Mouse (Mus musculus) kidney, adult 2 months (tissue): ENCODE results near the gene Oas1a. TPM values are rescaled to one million over a fixed set of nuclear protein-coding genes. Genes with fewer than 3 reads are reported as not detected.
"Not testable (repeated sequence)": the region's sequence is repeated elsewhere in the genome, so short reads cannot be mapped to it uniquely, and the experiment has no call there.

Experiments
- DNase-seq: peaks from one replicate; pipeline ENCODE4 v3.0.0; 2021
- H3K27ac ChIP-seq: fragments of 200-500 bp; 2 replicates; pipeline ENCODE4 v1.5.1; 2012; ENCODE audit warnings: low read depth, low read length, control low read depth, inconsistent platforms; ENCODE audit not compliant: insufficient read depth
- H3K27me3 ChIP-seq: fragments of 200-500 bp; replicated peaks from 2 replicates; pipeline ENCODE4 v1.6.1; 2012; ENCODE audit warnings: mild to moderate bottlenecking, moderate library complexity, low read length, inconsistent platforms; ENCODE audit not compliant: control insufficient read depth, insufficient read depth
- H3K36me3 ChIP-seq: fragments of 200-500 bp; 2 replicates; pipeline ENCODE4 v1.6.1; 2012; ENCODE audit warnings: mild to moderate bottlenecking, moderate library complexity, low read length, inconsistent platforms; ENCODE audit not compliant: control insufficient read depth, insufficient read depth
- H3K4me1 ChIP-seq: fragments of 200-500 bp; 2 replicates; pipeline ENCODE4 v1.6.1; 2011; ENCODE audit warnings: low read length; ENCODE audit not compliant: control insufficient read depth, insufficient read depth
- H3K4me3 ChIP-seq: fragments of 200-500 bp; 2 replicates; pipeline ENCODE4 v1.5.1; 2011; ENCODE audit warnings: mild to moderate bottlenecking, low read depth, low read length, control low read depth; ENCODE audit not compliant: insufficient read depth
- CTCF ChIP-seq: fragments of 200-500 bp; conservative IDR thresholded peaks from 2 replicates; pipeline ENCODE4 v1.5.1; 2011; ENCODE audit warnings: low read depth, mild to moderate bottlenecking, control low read depth, low read length, moderate library complexity, mixed read lengths; ENCODE audit not compliant: insufficient read depth, insufficient read length
- POLR2A ChIP-seq: fragments of 200-500 bp; IDR thresholded peaks from one replicate; pipeline ENCODE4 v1.6.1; 2011; ENCODE audit warnings: low read depth, low read length, control low read depth
- WGBS: fragments of 180-500 bp; shearing (Covaris S2); methylation state at CpG from one replicate; pipeline ENCODE4 v1.1.7; 2018; 5-methylcytosine and 5-hydroxymethylcytosine counted together
- polyA plus RNA-seq: library from polyadenylated mRNA; depleted of rRNA; stranded (reverse); fragments of >200 nt; gene quantifications from 2 replicates; pipeline ENCODE4 v1.2.3, GENCODE M21; 2012

Gene Oas1a
- polyA plus RNA-seq, 1 experiment: 7.9 TPM

DNA sequence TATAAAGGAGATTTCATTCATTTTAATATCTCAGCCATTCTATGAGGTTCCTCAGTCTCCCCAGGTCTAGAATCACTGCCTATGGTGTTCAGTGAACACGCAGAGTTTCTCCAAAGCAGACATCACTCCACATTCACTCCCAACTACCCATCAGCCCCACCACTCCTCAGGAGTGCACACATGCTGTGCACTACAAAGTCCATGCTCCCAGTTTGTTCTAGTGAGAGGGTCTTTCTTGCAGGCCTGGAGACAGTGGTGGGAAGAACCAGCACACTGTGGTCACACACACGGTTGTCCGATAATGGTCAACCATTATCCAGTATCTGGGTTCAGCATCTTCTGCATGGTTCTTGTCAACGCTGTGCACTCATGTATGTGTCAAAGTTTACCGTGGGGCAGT, 5.3 kb downstream of the Oas1a start:
- 88% methylated on average over 5 of the region's 5 CpGs for WGBS
- no peak overlapping the region for H3K27ac ChIP-seq
- TF ChIP-seq CTCF (no peak), POLR2A (no peak)
- no peaks in the 10 kb centered on the region for H3K4me1 ChIP-seq
- no peak for DNase-seq
- H3K36me3 ChIP-seq: no peaks in the 10 kb centered on the region
- no peak overlapping the region for H3K4me3 ChIP-seq
- no peaks in the 10 kb centered on the region for H3K27me3 ChIP-seq

DNA sequence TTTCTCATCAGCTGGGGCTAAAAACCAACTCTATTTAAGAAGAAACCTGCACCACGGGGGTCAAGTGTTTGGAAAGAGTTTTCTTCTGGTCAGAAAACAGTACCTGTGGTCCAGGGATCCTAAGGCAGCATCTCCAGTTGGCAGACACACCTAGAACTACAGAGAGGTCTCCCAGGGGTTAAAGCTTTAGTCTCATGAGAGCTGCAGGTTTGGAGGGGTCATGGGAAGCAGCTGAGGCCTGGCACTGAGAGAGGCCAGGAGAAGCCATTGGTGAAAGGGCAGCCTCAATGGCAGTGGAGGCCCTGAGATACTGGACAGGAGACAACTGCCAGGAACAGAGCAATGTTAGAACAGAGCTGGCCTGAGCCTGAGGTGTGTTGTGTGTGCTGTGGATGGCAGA, 6.7 kb downstream of the Oas1a start:
- no peak overlapping the region for H3K27ac ChIP-seq
- no peak for TF ChIP-seq POLR2A
- TF ChIP-seq CTCF: no peak
- DNase-seq: no peak
- 63% methylated on average over 1 of the region's 1 CpGs for WGBS
- no peaks in the 10 kb centered on the region for H3K27me3 ChIP-seq
- no peak overlapping the region for H3K4me3 ChIP-seq
- no peaks in the 10 kb centered on the region for H3K36me3 ChIP-seq
- H3K4me1 ChIP-seq: no peaks in the 10 kb centered on the region

DNA sequence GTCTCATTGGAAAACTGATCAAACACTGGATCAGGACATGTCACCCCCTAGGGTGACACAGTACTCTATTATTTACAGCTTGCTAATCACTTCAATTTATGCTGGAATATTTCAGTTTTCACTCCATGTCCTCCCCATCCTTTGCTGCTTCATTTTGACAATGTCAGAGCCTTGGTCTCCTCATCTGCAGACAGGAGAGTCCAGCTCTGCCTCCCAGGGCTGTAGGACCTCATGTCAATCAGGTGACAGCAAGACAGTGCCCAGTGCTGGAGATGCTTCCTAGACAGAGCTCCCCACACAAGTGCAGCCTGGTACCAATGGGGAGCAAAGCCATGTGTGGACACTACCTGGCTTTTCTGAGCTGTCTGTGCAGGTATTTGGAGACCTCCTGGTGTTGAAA, 8.6 kb downstream of the Oas1a start:
- no peaks in the 10 kb centered on the region for H3K36me3 ChIP-seq
- H3K27me3 ChIP-seq: no peaks in the 10 kb centered on the region
- DNase-seq: no peak
- H3K4me3 ChIP-seq: no peak overlapping the region
- no peak for TF ChIP-seq POLR2A
- TF ChIP-seq CTCF: no peak
- no peaks in the 10 kb centered on the region for H3K4me1 ChIP-seq
- H3K27ac ChIP-seq: no peak overlapping the region

DNA sequence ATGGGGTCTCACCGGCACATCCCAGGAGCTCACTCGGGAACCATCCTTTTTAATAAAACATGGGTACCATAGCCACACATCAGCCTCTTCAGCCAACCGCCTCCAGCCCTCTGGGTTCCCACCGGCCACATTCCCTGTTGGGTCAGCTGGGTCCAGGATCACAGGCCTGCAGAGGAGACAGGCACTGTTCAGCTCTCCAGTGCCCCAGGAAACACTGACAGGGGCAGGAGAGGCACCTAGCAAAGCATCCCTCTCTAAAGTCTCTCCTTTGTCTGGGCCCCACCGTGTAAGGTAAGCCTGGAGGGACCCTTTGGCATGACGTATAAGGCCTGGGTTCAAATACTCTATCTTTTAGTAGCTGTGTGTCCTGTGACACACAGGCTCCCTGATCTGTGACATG, 9.0 kb downstream of the Oas1a start:
- Histone ChIP-seq H3K4me1 (no peaks in the 10 kb centered on the region), H3K27me3 (no peaks in the 10 kb centered on the region), H3K36me3 (no peaks in the 10 kb centered on the region), H3K4me3 (no peak overlapping the region), H3K27ac (no peak overlapping the region)
- TF ChIP-seq CTCF (no peak), POLR2A (no peak)
- WGBS: 85% methylated on average over 6 of the region's 6 CpGs
- no peak for DNase-seq

DNA sequence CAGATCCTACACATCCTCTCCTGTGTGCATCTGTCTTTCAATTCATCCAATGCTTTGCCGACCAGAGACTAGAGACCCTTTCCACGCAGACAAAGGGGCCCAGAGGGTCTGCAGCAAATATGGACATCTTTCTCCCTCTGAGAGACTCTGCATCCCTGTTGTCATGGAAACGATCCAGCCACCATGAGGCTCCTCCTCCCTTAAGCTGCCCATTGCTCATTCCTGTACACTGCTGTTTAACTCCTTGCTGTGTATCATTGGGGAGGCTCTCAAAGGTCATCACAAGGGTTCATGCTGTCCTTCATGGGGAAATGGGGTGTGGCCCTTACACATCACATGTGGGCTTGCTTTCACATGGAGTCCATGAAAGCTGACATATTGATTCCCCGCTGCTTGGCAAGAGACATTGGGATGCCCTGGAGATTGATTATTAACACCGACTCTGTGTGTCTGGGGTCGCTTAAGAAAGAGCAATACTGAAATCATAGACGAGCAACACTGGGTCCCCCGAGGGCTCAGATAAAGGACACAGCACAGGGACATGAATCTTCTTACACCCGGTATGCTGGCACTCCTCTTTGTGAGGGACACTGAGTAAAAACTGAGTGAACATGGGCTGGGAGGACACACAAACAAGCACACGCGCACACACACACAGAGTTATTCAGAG, 12.0 kb downstream of the Oas1a start:
- no peak for DNase-seq
- H3K27me3 ChIP-seq: no peaks in the 10 kb centered on the region
- no peak for TF ChIP-seq CTCF
- no peak for TF ChIP-seq POLR2A
- H3K27ac ChIP-seq: no peak overlapping the region
- no peak overlapping the region for H3K4me3 ChIP-seq
- H3K4me1 ChIP-seq: no peaks in the 10 kb centered on the region
- no peaks in the 10 kb centered on the region for H3K36me3 ChIP-seq
- 90% methylated on average over 11 of the region's 11 CpGs for WGBS

DNA sequence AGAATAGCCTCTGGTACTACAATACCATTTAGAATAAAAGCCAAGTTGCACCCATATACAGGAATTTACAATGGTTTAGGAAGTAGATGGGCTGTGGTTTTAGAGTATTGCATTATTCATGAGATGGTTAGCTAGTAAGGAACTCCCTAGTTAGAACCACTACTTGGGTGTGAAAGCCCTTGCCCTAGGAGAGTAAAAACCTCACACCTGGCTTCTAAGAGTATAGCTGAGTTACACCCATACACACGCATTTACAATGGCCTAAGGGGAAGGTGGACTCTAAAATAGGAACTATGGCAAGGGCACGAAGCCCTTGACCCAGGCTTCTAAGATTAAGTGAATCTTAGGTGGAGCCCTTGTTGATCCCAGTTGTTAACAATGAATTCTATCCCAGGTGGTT, 12.6 kb downstream of the Oas1a start:
- not testable (repeated sequence) for H3K4me3 ChIP-seq, H3K36me3 ChIP-seq, H3K4me1 ChIP-seq, H3K27ac ChIP-seq, DNase-seq, H3K27me3 ChIP-seq
- WGBS: 67% methylated on average over 2 of the region's 2 CpGs

DNA sequence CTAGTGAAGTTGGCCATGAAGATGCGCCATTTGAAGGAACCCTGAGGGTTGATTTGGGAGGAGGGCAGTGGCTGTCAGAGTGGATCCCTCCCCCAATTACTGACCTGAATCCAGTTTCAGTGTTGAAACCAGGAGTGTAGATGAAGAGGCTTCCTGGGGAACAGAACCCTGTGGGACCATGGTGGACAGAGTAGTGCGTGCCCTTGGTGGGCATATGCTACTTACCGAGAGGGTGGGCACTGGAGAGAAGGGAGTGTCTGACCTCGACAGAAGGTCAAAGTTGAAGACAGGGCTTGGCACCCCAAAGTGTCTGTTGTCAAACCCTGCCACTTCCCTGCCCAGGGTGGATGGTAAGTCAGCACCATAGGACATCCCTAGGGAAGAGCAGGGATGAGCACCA, 13.5 kb downstream of the Oas1a start:
- not testable (repeated sequence) for H3K36me3 ChIP-seq

DNA sequence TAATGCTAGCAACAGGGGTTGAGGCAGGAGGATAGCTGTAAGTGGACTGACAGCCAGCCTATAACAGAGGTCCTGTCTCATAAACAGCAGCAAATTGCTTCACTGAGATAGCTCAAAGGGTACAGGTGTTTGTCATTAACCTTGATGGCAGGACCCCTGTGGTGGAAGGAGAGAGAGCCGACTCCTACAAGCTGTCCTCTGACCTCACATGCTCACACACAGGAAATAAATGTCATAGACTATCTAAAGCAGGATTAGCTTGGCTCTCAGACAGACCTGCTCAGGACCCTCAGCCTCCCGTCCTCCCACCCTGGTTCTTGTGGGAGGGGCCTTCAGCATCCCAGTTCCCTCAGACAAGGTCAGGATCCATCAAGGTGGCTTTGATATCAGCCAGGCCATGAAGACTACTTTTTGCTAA, 15.1 kb downstream of the Oas1a start:
- no peak overlapping the region for H3K27ac ChIP-seq
- no peak for TF ChIP-seq POLR2A
- TF ChIP-seq CTCF: no peak
- DNase-seq: no peak
- WGBS: 48% methylated on average over 2 of the region's 2 CpGs
- no peaks in the 10 kb centered on the region for H3K4me1 ChIP-seq
- no peaks in the 10 kb centered on the region for H3K27me3 ChIP-seq
- H3K4me3 ChIP-seq: no peak overlapping the region
- H3K36me3 ChIP-seq: no peaks in the 10 kb centered on the region

More for the DNA sequence above, 13.5 kb downstream of the Oas1a start:
- not testable (repeated sequence) for H3K4me3 ChIP-seq, H3K27ac ChIP-seq, H3K27me3 ChIP-seq, DNase-seq, H3K4me1 ChIP-seq
- WGBS: 92% methylated on average over 4 of the region's 4 CpGs

DNA sequence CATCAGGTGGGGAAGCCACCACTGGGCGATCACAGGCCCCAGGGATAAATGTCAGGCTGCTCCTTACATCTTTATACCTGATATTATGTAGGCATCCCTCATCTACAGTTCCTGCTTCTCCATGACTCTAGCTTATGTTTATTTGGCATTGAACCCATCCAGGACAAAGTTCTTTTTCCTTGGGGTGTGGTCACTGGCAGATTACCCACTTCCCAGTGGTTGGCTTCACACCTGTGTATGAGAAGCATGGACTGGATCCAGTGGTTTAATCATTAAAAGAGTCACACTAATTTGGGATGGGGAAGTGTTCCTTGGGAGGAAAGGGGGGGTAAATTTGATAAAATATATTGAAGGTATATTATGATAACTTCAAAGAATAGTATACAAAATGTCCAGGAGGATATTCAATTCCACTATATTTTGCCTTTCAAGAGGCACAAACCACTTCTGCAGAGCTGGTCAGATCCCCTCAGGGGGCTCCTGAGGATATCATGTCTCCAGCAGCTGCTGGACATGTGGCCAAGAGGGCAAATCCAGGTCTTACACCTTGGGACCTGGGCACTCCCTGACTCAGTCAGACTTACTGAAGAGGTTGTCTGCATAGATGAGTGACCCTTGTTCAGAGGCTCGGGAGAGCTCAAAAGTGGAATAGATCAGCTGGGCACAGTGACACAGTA, 15.6 kb downstream of the Oas1a start:
- not testable (repeated sequence) for H3K27me3 ChIP-seq
- peak; percentile 60 for DNase-seq

More for the DNA sequence above, 15.6 kb downstream of the Oas1a start:
- H3K27ac ChIP-seq, H3K4me1 ChIP-seq, H3K36me3 ChIP-seq, H3K4me3 ChIP-seq: not testable (repeated sequence)
- 79% methylated on average over 2 of the region's 2 CpGs for WGBS
